Mouse (Mus musculus) neutrophil, adult 5-6 weeks (primary cell): ENCODE measurements at regions not wholly inside any gene's neighbourhood (a gene's known extent, or its start where the extent isn't known, plus 50 kb on each side); places are given as distances from the start of the nearest gene placed in this dataset.
A peak's percentile ranks its signal among the peaks of the same experiment; 100 is the strongest.

ENCODE experiments used
- ATAC-seq: fragments of 151-379, 151-347 bp; 2 replicates; pipeline ENCODE4 v1.8.0; 2017; ENCODE audit warnings: mild to moderate bottlenecking, moderate TSS enrichment; ENCODE audit not compliant: insufficient number of reproducible peaks, poor library complexity, low FRiP score, severe bottlenecking; ENCODE audit errors: extremely low read depth

GRCm38 (mm10) chr5:118445252-118445987 lies 115.1 kb upstream of the Med13l start:
- no peak for ATAC-seq

DNA sequence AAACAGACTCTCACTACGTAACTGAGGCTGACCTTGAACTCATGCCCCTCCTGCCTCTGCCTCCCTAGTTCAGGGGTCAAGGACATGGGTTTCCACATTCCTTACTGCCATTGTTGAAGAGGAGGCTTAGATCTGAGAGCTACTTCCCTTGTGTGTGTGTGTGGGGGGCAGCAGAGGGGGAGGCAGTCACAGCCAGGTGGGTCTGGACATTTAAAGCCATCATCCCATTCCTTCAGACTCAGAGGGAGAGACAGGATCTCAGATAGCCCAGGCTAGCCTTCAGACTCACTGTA lies 114.5 kb upstream of the Med13l start:
- no peak for ATAC-seq

DNA sequence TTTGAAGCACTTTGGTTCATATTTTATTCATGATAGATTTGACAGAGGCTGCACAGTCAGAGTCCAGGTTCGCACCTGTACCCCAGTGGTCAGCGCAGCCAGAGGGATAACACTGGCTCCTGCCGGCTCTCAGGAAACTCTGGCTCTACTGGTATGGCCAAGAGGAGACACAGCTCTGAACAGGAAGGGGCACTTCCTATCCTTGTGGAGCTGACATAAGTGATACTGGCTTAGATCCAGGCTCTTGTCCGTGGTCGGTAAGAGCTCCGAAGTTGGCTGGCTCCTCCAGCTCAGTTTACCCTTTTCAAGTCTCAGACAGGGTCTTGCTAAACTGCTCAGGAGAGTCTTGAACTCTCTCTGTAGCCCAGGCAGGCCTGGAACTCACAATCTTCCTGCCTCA lies 113.6 kb upstream of the Med13l start:
- no peak for ATAC-seq

GRCm38 (mm10) chr5:118447366-118447765 lies 113.1 kb upstream of the Med13l start:
- no peak for ATAC-seq

DNA sequence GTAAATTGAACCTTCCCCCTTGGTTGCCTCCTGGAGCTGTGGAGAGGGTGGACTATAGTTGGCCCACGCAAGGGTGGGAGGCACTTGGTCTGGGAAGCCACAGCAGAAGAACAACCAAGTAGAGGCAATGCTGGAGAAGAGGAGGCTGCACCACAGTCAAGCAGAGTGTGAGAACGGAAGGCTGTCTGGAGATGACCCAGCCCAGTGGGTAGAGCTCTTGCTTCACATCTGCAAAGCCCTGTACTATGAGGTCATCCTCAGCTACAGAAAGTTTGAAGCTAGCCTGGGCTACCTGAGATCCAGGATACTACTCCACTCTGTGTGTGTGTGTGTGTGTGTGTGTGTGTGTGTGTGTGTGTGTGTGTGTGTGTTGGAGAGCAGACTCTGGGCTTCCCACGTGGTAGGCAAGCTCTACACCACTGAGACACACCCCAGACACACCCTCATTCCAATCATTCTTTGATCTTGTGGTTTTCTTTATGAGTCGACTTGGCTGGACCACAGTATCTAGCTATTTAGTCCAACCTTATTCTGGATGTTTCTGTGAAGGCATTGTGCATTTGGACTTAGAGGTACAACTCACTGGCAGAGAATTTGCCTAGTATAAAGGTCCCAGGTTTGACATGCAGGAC lies 111.5 kb upstream of the Med13l start:
- ATAC-seq: no peak

DNA sequence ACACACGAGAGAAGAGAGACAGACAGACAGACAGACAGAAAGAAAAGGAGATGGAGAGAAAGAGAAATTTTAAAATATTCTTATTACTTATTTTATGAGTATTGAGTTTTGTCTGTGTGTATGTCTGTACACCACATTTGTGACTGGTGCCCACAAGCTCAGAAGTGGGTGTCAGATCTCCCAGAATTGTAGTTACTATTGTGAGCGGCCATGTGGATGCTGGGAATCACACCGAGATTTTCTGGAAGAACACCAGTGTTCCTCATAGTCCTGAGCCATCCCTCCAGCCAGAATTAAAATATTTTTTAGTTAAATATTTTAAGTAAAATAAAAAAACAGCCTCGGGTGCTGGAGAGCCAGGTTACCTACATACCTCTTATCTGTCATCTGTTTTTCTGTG lies 110.6 kb upstream of the Med13l start:
- ATAC-seq: no peak

DNA sequence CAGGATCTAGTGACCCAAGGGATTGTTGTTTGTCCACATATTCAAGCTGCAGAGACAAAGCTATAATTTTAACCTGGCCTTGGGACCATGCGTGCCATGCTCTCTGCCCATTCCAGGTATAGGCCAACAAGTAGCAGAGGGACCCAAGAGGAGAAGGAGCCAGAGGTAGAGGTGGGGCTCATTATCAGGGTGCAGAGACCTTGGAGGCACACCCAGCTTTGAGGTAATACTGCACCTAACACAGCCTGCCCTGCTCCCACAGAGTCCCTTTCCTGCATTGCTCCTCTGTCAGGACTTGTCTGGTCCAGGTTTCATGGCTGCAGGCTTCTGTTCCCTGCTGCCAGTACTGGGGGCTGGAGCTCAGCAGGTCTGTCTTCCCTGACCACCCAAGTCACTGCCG lies 108.4 kb upstream of the Med13l start:
- ATAC-seq: no peak

DNA sequence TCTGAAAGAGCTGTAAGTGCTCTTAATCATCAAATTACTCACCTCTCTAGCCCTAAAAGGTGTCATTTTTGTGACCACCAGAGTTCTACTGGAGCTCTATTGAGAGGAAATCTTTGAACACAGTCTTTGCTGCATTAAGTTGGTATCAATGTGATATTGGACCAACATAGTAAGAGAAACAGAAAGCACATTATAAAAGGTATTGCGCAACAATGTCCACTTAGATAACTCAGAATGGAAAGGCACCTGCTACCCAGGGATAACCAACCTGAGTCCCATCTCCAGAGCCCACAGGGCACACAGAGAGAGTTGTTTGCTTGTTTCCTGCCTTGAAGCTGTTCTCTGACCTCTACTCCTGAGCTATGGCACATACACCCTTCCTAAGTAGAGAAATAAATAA lies 106.4 kb upstream of the Med13l start:
- no peak for ATAC-seq

DNA sequence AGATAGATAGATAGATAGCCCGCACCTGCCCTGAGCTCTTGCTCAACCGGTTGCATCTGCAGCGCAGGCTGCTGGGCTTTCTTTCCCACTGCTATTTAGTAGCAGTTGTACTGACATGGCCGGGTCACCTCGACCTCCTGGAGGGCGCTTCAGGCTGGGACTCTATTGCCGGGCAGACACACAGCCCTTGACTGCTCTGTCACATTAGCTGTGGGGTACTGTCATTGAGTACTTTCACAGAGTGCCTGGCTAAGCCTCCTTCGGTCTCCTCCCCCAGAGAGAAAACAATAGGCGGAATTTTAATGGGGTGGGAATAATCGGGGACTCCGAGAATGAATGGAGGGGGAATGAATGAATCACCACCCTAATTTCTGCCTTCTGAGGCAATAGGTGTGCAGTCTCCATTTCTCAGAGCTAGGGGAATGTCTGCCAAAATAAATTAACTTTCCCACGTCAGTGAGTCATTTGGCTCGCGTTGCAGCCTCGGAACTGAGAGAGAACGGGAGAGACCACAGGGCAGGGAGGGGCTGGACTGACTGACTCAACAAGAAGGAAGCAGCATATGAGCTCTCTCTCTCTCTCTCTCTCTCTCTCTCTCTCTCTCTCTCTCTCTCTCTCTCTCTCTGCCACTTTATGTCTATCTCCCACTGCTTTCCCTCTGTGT lies 101.6 kb upstream of the Med13l start:
- no peak for ATAC-seq

DNA sequence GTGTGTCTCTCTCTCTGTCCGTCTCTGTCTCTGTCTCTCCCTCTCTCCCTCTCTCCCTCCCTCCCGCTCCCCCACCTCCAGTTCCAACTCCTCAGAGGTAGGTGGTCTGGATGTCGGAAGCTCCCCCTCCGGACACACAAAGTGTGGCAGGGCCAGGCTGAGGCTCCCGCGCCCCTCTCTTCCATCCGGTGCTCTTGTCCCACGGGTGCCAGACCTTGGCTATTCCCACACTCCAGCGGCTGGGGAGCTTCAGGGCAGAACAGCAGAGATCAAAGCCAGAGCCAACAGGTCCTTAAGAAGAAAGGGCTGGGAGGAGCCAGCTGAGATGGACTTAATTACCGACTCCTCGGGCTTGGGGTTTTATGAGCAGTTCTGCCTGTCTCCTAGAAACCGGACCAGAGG lies 101.1 kb upstream of the Med13l start:
- ATAC-seq: no peak

- no peak for ATAC-seq
Observed at GRCm38 (mm10) chr5:118461967-118462366, 98.5 kb upstream of the Med13l start.

GRCm38 (mm10) chr5:118464931-118465801 lies 95.3 kb upstream of the Med13l start:
- ATAC-seq: peak; percentile 54

DNA sequence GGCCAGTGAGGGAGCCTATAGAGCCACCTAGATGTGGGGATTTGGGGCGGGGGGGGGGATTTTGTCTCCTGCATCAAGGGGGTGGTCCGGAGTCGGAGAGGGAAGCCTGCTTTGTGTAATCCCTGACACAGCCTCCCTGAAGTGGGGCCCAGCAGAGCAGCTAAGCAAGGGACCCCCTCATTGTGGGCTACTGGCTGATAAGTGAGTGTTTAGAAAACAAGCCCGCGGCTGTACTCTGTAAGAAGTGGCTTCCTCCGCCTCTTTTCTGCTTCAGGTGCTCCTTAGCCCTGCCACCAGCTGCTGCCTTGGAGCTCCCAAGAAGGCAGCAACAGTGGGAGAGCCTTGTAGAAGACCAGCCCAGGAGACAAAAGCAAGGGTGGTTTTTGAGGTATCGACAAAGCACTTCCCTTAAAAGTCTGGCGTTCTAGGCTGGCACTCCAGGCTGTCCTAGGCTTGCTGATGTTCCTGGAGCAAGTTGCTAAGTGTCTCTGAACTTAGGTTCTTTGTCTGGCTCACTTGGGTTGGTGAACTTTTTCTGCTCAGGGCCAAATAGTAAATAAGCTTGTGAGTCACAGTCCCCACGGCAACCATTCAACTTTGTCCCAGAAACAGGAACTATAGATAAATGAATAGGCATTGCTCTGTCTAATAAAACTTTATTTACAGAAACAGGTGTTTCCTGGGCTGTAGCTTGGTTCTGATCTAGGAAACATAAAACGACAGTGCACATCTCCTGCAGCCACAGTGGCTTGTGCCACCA lies 94.3 kb upstream of the Med13l start:
- peak; percentile 59 for ATAC-seq

DNA sequence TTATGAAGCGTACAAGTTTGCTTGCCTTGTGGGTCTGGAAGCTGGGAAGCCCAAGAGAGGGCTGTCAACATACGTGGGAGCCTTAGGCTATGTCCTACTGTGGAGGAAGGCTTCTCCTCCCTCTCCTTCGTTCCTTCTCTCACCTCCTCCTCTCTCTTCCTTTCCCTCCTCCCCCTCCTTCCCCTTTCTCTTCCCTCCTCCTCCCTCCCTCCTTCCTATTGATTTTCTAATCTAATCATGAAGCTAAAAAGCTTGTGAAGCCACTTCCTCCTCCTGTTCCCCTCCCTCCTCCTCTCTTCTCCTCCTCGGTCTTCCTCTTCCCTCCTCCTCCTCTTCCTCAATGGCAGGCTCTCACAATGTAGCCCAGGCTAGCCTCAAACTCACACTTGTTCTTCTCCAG lies 91.7 kb upstream of the Med13l start:
- ATAC-seq: no peak

DNA sequence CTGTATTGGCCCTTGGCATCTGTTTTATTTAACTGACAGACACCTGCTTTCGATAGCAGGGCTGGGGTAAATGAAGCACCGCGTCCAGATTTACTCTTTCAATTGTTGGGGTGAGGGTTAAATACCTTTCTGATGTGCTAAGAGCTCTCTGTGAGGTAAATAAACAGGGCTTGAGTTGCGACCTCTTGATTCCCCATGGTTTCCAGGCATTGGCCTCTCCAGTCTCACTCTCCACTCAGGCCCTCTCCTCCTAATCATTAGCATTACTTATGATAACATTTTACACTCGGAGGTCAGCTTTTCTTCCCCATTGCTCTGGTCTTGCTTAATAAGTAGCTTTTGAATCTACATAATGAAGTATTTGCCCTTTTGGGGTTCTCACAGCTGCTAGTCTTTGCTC lies 88.9 kb upstream of the Med13l start:
- no peak for ATAC-seq

- ATAC-seq: no peak
Observed at GRCm38 (mm10) chr5:118472291-118472690, 88.2 kb upstream of the Med13l start.

GRCm38 (mm10) chr5:118473128-118473730 lies 87.2 kb upstream of the Med13l start:
- no peak for ATAC-seq

DNA sequence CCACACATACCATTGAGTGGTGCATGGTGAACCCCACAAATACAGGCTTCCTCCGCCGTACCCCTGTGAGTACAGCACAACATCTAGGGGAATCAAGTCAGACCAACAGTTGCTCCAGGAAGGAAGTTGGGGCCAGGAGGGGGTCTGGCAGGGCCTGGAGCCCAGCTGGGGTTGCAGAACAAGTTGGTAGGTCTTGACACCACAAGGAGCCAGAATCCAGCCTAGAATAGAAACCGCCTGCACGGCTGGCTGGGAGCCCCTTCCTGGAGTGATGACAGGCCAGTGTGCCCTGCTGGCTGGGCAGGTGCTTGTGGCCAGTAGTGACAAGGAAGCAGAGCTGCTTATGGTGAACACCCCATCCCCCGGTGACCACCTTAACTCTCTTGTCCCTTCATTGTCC lies 83.9 kb upstream of the Med13l start:
- ATAC-seq: no peak
